Comparison of ENCODE assay signal across 20 mouse cellular contexts in genomic region chr7:73411523-73411922, GRCm38 (mm10). TPM values are rescaled to one million over a fixed set of nuclear protein-coding genes. Genes with fewer than 3 reads are reported as not detected.
A peak's percentile ranks its signal among the peaks of the same experiment; 100 is the strongest.
DNase-seq lines count a peak whose midpoint lies in the region; ATAC-seq and TF ChIP-seq lines count a peak whose summit lies in the region.
"Had no signal": no experiment of that assay in that cellular context is flagged by ENCODE, and none has a peak within 500 bp of the region (broad histone marks: within the 10 kb centered on the region; RNA-seq: fewer than 3 reads in every experiment).

No protein-coding gene starts in this region.

- in situ Hi-C loops in CH12.LX (cut with MboI; ENCODE audit: low pct_ligation_motif_present, low pct_unique_long_range_greater_than_20kb, low sequenced_read_pairs) = no loop called here

- dilution Hi-C loops in CH12.LX (cut with MboI; ENCODE audit: extremely low pct_ligation_motif_present, extremely low pct_unique_long_range_greater_than_20kb, low sequenced_read_pairs) = no loop called here

- TF ChIP-seq EP300 in CH12.LX (IDR thresholded peaks at IDR 0.05; ENCODE audit: low read length) = 0 out of 2 replicates have a peak, but pooled peaks have one; percentile 25

- TF ChIP-seq RAD21 in CH12.LX (IDR thresholded peaks at IDR 0.05; ENCODE audit: low read depth, low read length) = no peak

- H3K27ac ChIP-seq in gastrocnemius, adult 2 months = peak overlapping the region; percentile 86
- peak overlapping the region; percentile 65 for H3K27ac ChIP-seq in limb, embryonic 15.5 days
- H3K27ac ChIP-seq in limb, embryonic 10.5 days = no peak overlapping the region
- H3K27ac ChIP-seq in CH12.LX (ENCODE audit: insufficient read depth, low read depth) = no peak overlapping the region
- peak overlapping the region; percentile 11; the same call in 1 of the 2 replicates for H3K27ac ChIP-seq in midbrain, embryonic 15.5 days
- H3K27ac ChIP-seq: forebrain, embryonic 15.5 days had no signal

- H3K9me3 ChIP-seq in limb, embryonic 15.5 days = no peaks in the 10 kb centered on the region
- no peaks in the 10 kb centered on the region for H3K9me3 ChIP-seq in limb, embryonic 10.5 days (replicated peaks)
- H3K9me3 ChIP-seq in CH12.LX (replicated peaks; ENCODE audit: low read length) = peaks cover 7% of the 10 kb centered on the region
- no peaks in the 10 kb centered on the region for H3K9me3 ChIP-seq in midbrain, embryonic 15.5 days
- H3K9me3 ChIP-seq: forebrain, embryonic 15.5 days had no signal

- peaks cover 71% of the 10 kb centered on the region for H3K36me3 ChIP-seq in limb, embryonic 15.5 days
- H3K36me3 ChIP-seq in limb, embryonic 10.5 days = peaks cover 99% of the 10 kb centered on the region
- H3K36me3 ChIP-seq in CH12.LX (replicated peaks in 1 of 2; ENCODE audit: control insufficient read depth in 1 of 2, insufficient read depth in 1 of 2, low read length in 1 of 2) = no peaks in the 10 kb centered on the region
- 0 out of 2 replicates have a peak, but pooled peaks cover 7% of the 10 kb centered on the region for H3K36me3 ChIP-seq in midbrain, embryonic 15.5 days (replicated peaks)

- 69% methylated on average over 7 of the region's 7 CpGs for WGBS in limb, embryonic 15.5 days
- WGBS in limb, embryonic 10.5 days = 81% methylated on average over 7 of the region's 7 CpGs
- WGBS in midbrain, embryonic 15.5 days = 61% methylated on average over 7 of the region's 7 CpGs

- TF ChIP-seq POLR2A in CH12.LX (IDR thresholded peaks at IDR 0.05; ENCODE audit: low read depth, low read length) = no peak

- no peak for ATAC-seq in limb, embryonic 15.5 days (ENCODE audit: insufficient number of reproducible peaks, low FRiP score, low TSS enrichment, low read depth)
- no peak for ATAC-seq in midbrain, embryonic 15.5 days (replicated peaks)
- no peak for ATAC-seq in activated CD4-positive, CD25-positive, alpha-beta regulatory T cell, adult 4 months
- ATAC-seq: liver, postnatal 0 days had no signal

- H3K4me2 ChIP-seq in limb, embryonic 15.5 days = no peak overlapping the region
- H3K4me2 ChIP-seq in CH12.LX (ENCODE audit: insufficient read depth, low read depth, poor library complexity, severe bottlenecking) = peak overlapping the region; percentile 42
- H3K4me2 ChIP-seq in midbrain, embryonic 15.5 days = no peak overlapping the region
- H3K4me2 ChIP-seq: forebrain, embryonic 15.5 days; heart, embryonic 11.5 days had no signal

- H3K4me1 ChIP-seq in limb, embryonic 15.5 days = peaks cover 44% of the 10 kb centered on the region
- H3K4me1 ChIP-seq in limb, embryonic 10.5 days = peaks cover 4% of the 10 kb centered on the region; the same call in 1 of the 2 replicates
- H3K4me1 ChIP-seq in CH12.LX (ENCODE audit: control insufficient read depth in 1 of 2, insufficient read depth in 2 of 2) = peaks cover 10 to 23% of the 10 kb centered on the region in 2 experiments
- peaks cover 17% of the 10 kb centered on the region for H3K4me1 ChIP-seq in midbrain, embryonic 15.5 days

- H3K27me3 ChIP-seq in limb, embryonic 15.5 days = no peaks in the 10 kb centered on the region
- no peaks in the 10 kb centered on the region for H3K27me3 ChIP-seq in limb, embryonic 10.5 days (ENCODE audit: low read depth, poor library complexity, severe bottlenecking)
- no peaks in the 10 kb centered on the region for H3K27me3 ChIP-seq in CH12.LX (replicated peaks)
- no peaks in the 10 kb centered on the region for H3K27me3 ChIP-seq in midbrain, embryonic 15.5 days (replicated peaks)
- H3K27me3 ChIP-seq: forebrain, embryonic 15.5 days had no signal

- no peak for TF ChIP-seq CTCF in gastrocnemius, adult 2 months (IDR thresholded peaks at IDR 0.05)
- TF ChIP-seq CTCF in CH12.LX (conservative IDR thresholded peaks at IDR 0.05 in 1 of 2, IDR thresholded peaks at IDR 0.05 in 1 of 2; ENCODE audit: low read depth in 2 of 2, low read length in 2 of 2) = no peak

- no peaks in the 10 kb centered on the region for H3K79me2 ChIP-seq in CH12.LX (replicated peaks; ENCODE audit: control insufficient read depth, extremely low read depth, insufficient read depth, poor library complexity, severe bottlenecking)

- H3K9ac ChIP-seq in limb, embryonic 15.5 days = no peak overlapping the region
- no peak overlapping the region for H3K9ac ChIP-seq in CH12.LX (ENCODE audit: insufficient read depth, low read depth)
- H3K9ac ChIP-seq in midbrain, embryonic 15.5 days = no peak overlapping the region
- H3K9ac ChIP-seq: forebrain, embryonic 15.5 days; liver, postnatal 0 days had no signal

- H3K4me3 ChIP-seq in gastrocnemius, adult 2 months = peak overlapping the region; percentile 27
- no peak overlapping the region for H3K4me3 ChIP-seq in limb, embryonic 15.5 days
- H3K4me3 ChIP-seq in limb, embryonic 10.5 days = no peak overlapping the region
- peak overlapping the region in 1 of 3 experiments; percentile 14 for H3K4me3 ChIP-seq in CH12.LX (replicated peaks in 1 of 3; ENCODE audit: low read depth in 2 of 3, low read length in 2 of 3, poor library complexity in 1 of 3)
- no peak overlapping the region for H3K4me3 ChIP-seq in midbrain, embryonic 15.5 days
- H3K4me3 ChIP-seq: erythroblast, embryonic 14.5 days; forebrain, embryonic 15.5 days had no signal

- peak; percentile 31 for DNase-seq in gastrocnemius, adult 2 months
- no peak for DNase-seq in gastrocnemius, postnatal 4 days (ENCODE audit: low spot score in 2 of 2)
- no peak for DNase-seq in limb, embryonic 10.5 days (ENCODE audit: low spot score)
- DNase-seq in CH12.LX (ENCODE audit: extremely low read depth) = peak; percentile 74
- DNase-seq: adrenal gland, adult 2 months; cerebellum, adult 2 months; cerebellum, postnatal 36 days; gastrocnemius, postnatal 36 days; heart, postnatal 10 days; kidney, adult 18-20 months; kidney, postnatal 10 days; liver, postnatal 0 days; thymus, postnatal 25 days had no signal

- intact Hi-C loops in gastrocnemius, adult 2 months (cut with DNase I) = loop anchor here (10.0 kb wide), 1 partner anchor 387 kb away; no protein-coding TSS in a partner anchor

TF ChIP-seq in CH12.LX, 34 proteins besides CTCF, POLR2A, EP300 and RAD21:
- 0 out of 2 replicates have a peak, but pooled peaks have one; percentile 53 for TF ChIP-seq MAZ (IDR thresholded peaks at IDR 0.05; ENCODE audit: low read depth, low read length)
- peak; percentile 66; the same call in 1 of the 2 replicates for TF ChIP-seq IRF4 (IDR thresholded peaks at IDR 0.05; ENCODE audit: low read depth, low read length)
- TF ChIP-seq USF1 (IDR thresholded peaks at IDR 0.05; ENCODE audit: low read depth, low read length) = no peak
- peak; percentile 75; the same call in 1 of the 2 replicates for TF ChIP-seq MEF2A (IDR thresholded peaks at IDR 0.05; ENCODE audit: borderline replicate concordance, low read depth, low read length)

RNA-seq across cellular contexts. Expression of gene Rgma, which starts 36.2 kb away (rescaled TPM):
- 10 to 100 TPM; 46.1 to 52.4 TPM for total RNA-seq in gastrocnemius, adult 2 months (2021)
- total RNA-seq in gastrocnemius, postnatal 4 days (2021) = 10 to 100 TPM; 94.6 to 97.6 TPM
- polyA plus RNA-seq in limb, embryonic 15.5 days (2015; fragmentation: Nextera tagmentation; extraction: Ambion mirVana) = 17.1 and 18.0 TPM in 2 replicates
- 20.1 and 26.8 TPM in 2 replicates for polyA plus RNA-seq in limb, embryonic 10.5 days (2016; fragmentation: Nextera tagmentation; extraction: Ambion mirVana)
- 0.04 TPM in 1 of 2 replicates, not detected in the other for total RNA-seq in CH12.LX (2012; rRNA removed)
- not detected in 2 replicates for total RNA-seq in CH12.LX (2014; rRNA removed)
- polyA plus RNA-seq in CH12.LX (2012; ENCODE audit: insufficient read length, low read depth) = 0.07 TPM in 1 of 2 replicates, not detected in the other
- 46.6 and 50.4 TPM in 2 replicates for polyA plus RNA-seq in midbrain, embryonic 15.5 days (2015; fragmentation: Nextera tagmentation; extraction: Ambion mirVana)
- polyA plus RNA-seq in activated CD4-positive, CD25-positive, alpha-beta regulatory T cell, adult 4 months (2017; shearing (Covaris generic)) = not detected
- total RNA-seq: MEL had no signal
- polyA plus RNA-seq: erythroblast, embryonic 14.5 days had no signal

Comparison
In these comparisons a context has a peak if more than half of its experiments do, and no peak if none do; other contexts are left out.
1. DNase-seq: peak in gastrocnemius, adult 2 months (single experiment) and CH12.LX (single experiment); none in gastrocnemius, postnatal 4 days (0 of 2) and limb, embryonic 10.5 days (single experiment).
2. H3K27ac ChIP-seq: peak in gastrocnemius, adult 2 months (single experiment), limb, embryonic 15.5 days (single experiment) and midbrain, embryonic 15.5 days (single experiment); none in limb, embryonic 10.5 days (single experiment) and CH12.LX (single experiment).
3. RNA of gene Rgma, which starts 36.2 kb away (polyA plus RNA-seq): 46.6 to 50.4 TPM in midbrain, embryonic 15.5 days, 20.1 to 26.8 TPM in limb, embryonic 10.5 days and 17.1 to 18.0 TPM in limb, embryonic 15.5 days; 0.07 TPM in CH12.LX and not detected in activated CD4-positive, CD25-positive, alpha-beta regulatory T cell, adult 4 months; every median in the first group is over 10 times any median in the second.